ENCODE assay signal across 36 mouse cellular contexts in the genomic region with DNA sequence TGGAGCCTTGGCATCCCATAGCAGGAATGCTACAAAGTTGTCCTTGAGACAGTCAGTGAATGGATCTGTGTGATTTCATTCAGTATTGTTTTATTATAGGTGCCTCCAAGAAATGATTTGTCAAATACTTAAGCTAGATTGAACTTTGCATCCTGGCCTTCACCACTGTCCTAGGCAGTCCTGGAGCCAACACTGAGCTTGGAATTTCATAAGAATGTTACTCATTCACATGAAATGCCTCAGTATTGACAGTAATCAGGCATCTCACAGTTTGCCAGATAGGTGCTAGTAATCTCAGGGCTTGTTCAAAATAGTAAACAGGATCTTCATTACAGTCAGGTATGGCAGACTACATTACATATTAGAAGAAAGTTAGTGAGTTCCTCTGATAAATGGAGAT. TPM values are rescaled to one million over a fixed set of nuclear protein-coding genes. Genes with fewer than 3 reads are reported as not detected.
"Had no signal": no experiment of that assay in that cellular context is flagged by ENCODE, and none has a peak within 500 bp of the region (broad histone marks: within the 10 kb centered on the region; RNA-seq: fewer than 3 reads in every experiment).

No protein-coding gene starts in this region.

- H3K36me3 ChIP-seq: heart, embryonic 10.5 days; heart, embryonic 12.5 days; hindbrain, embryonic 10.5 days; hindbrain, embryonic 12.5 days; intestine, embryonic 15.5 days; limb, embryonic 10.5 days; limb, embryonic 12.5 days; liver, embryonic 12.5 days had no signal

- DNase-seq: gastrocnemius, adult 2 months; gastrocnemius, postnatal 10 days; gastrocnemius, postnatal 25 days; heart, adult 18-20 months; heart, postnatal 10 days; heart, postnatal 4 days; kidney, postnatal 14 days; liver had no signal

- H3K9ac ChIP-seq: heart, embryonic 12.5 days; hindbrain, embryonic 12.5 days; hindbrain, embryonic 14.5 days; intestine, embryonic 15.5 days; limb, embryonic 12.5 days; liver, embryonic 12.5 days; liver, embryonic 14.5 days had no signal

- H3K27ac ChIP-seq: gastrocnemius, adult 2 months; heart, embryonic 10.5 days; hindbrain, embryonic 10.5 days; hindbrain, embryonic 12.5 days; hindbrain, embryonic 14.5 days; intestine, embryonic 15.5 days; layer of hippocampus, adult 2 months; left cerebral cortex, adult 2 months; limb, embryonic 10.5 days; limb, embryonic 12.5 days; liver, embryonic 12.5 days; liver, embryonic 14.5 days had no signal

- H3K4me1 ChIP-seq: heart, embryonic 10.5 days; heart, embryonic 12.5 days; hindbrain, embryonic 10.5 days; hindbrain, embryonic 12.5 days; intestine, embryonic 15.5 days; limb, embryonic 10.5 days; limb, embryonic 12.5 days; liver, embryonic 12.5 days had no signal

- H3K9me3 ChIP-seq: heart, embryonic 10.5 days; intestine, embryonic 15.5 days; limb, embryonic 10.5 days; liver, embryonic 12.5 days had no signal

- H3K4me2 ChIP-seq: heart, embryonic 12.5 days; hindbrain, embryonic 12.5 days; hindbrain, embryonic 14.5 days; intestine, embryonic 15.5 days; limb, embryonic 12.5 days; liver, embryonic 12.5 days had no signal

- ATAC-seq: forebrain, embryonic 16.5 days; hindbrain, embryonic 16.5 days; inflammation-experienced regulatory T-cells, adult 6 months; intestine, embryonic 15.5 days; intestine, postnatal 0 days; liver, embryonic 12.5 days had no signal

- H3K27me3 ChIP-seq: heart, embryonic 12.5 days; hindbrain, embryonic 12.5 days; intestine, embryonic 15.5 days; limb, embryonic 12.5 days; liver, embryonic 12.5 days had no signal

- H3K4me3 ChIP-seq: gastrocnemius, adult 2 months; heart, embryonic 10.5 days; heart, embryonic 12.5 days; hindbrain, embryonic 10.5 days; hindbrain, embryonic 12.5 days; intestine, embryonic 15.5 days; layer of hippocampus, adult 2 months; left cerebral cortex, adult 2 months; limb, embryonic 10.5 days; limb, embryonic 12.5 days; liver, embryonic 12.5 days had no signal

RNA-seq across cellular contexts. Expression of a gene that starts 49.3 kb away (rescaled TPM):
- total RNA-seq: gastrocnemius, postnatal 10 days; gastrocnemius, postnatal 25 days; gastrocnemius, postnatal 4 days; granulocyte monocyte progenitor cell, adult 5-6 weeks; heart, adult 18-20 months; heart, postnatal 10 days; heart, postnatal 25 days; heart, postnatal 4 days; layer of hippocampus, adult 2 months; layer of hippocampus, postnatal 10 days; layer of hippocampus, postnatal 25 days; left cerebral cortex, adult 2 months; left cerebral cortex, postnatal 14 days; left cerebral cortex, postnatal 36 days had no signal
- polyA plus RNA-seq: forebrain, embryonic 16.5 days; frontal cortex, adult 2 months; heart, embryonic 10.5 days; heart, embryonic 12.5 days; heart, embryonic 14.5 days; heart, embryonic 16.5 days; hindbrain, embryonic 10.5 days; hindbrain, embryonic 12.5 days; hindbrain, embryonic 14.5 days; hindbrain, embryonic 16.5 days; kidney, embryonic 16.5 days; limb, embryonic 10.5 days; limb, embryonic 12.5 days; limb, embryonic 14.5 days had no signal
